Mouse (Mus musculus) kidney, postnatal 0 days (tissue): Measurements from ENCODE around the gene Sept9. TPM values are rescaled to one million over a fixed set of nuclear protein-coding genes. Genes with fewer than 3 reads are reported as not detected.

ENCODE experiments used
- ATAC-seq: fragments of 200-750 bp; cut with Nextera tagmentation; replicated peaks from 2 replicates; pipeline ENCODE4 v1.8.0; 2017; ENCODE audit warnings: low read depth, moderate number of reproducible peaks, moderate TSS enrichment, moderate library complexity; ENCODE audit not compliant: low FRiP score
- DNase-seq: peaks from one replicate; pipeline ENCODE4 v3.0.0-alpha.2; 2016; ENCODE audit warnings: low spot score
- H3K27ac ChIP-seq: fragments of 300-500 bp; sonication (generic); 2 replicates; pipeline ENCODE4 v1.5.1; 2014; ENCODE audit warnings: mild to moderate bottlenecking
- H3K27me3 ChIP-seq: fragments of 300-500 bp; sonication (generic); 2 replicates; pipeline ENCODE4 v1.6.1; 2014; ENCODE audit warnings: low read length, mixed read lengths; ENCODE audit not compliant: insufficient read depth
- H3K36me3 ChIP-seq: fragments of 300-500 bp; sonication (generic); 2 replicates; pipeline ENCODE4 v1.6.1; 2014; ENCODE audit warnings: low read length, mixed read lengths; ENCODE audit not compliant: insufficient read depth
- H3K4me1 ChIP-seq: fragments of 300-500 bp; sonication (generic); replicated peaks from 2 replicates; pipeline ENCODE4 v1.6.1; 2014; ENCODE audit warnings: antibody characterized with exemption, low read length, mixed read lengths; ENCODE audit not compliant: insufficient read depth
- H3K4me2 ChIP-seq: fragments of 300-500 bp; sonication (generic); 2 replicates; pipeline ENCODE4 v1.6.1; 2014; ENCODE audit warnings: mild to moderate bottlenecking, low read length, moderate library complexity, mixed read lengths
- H3K4me3 ChIP-seq: fragments of 300-500 bp; sonication (generic); replicated peaks from 2 replicates; pipeline ENCODE4 v1.5.1; 2014; ENCODE audit warnings: low read depth, low read length
- H3K9ac ChIP-seq: fragments of 300-500 bp; sonication (generic); 2 replicates; pipeline ENCODE4 v1.6.1; 2014; ENCODE audit warnings: low read depth, low read length
- H3K9me3 ChIP-seq: fragments of 300-500 bp; sonication (generic); replicated peaks from 2 replicates; pipeline ENCODE4 v1.6.1; 2016; ENCODE audit warnings: low read length, inconsistent platforms, mixed read lengths
- CTCF ChIP-seq: IDR thresholded peaks from 2 replicates; pipeline ENCODE4 v1.5.1; 2016; ENCODE audit warnings: antibody characterized with exemption, low read depth, mild to moderate bottlenecking, moderate library complexity
- WGBS: fragments of 180-500 bp; shearing (Covaris S2); extraction: QIAGEN DNeasy Blood & Tissue Kit; methylation state at CpG from one replicate; pipeline ENCODE4 v1.1.7; 2014; 5-methylcytosine and 5-hydroxymethylcytosine counted together
- polyA plus RNA-seq: library from polyadenylated mRNA; unstranded; fragments of >200 nt; fragmentation: Nextera tagmentation; extraction: Ambion mirVana; gene quantifications from 2 replicates; pipeline ENCODE4 v1.2.1, GENCODE M21; 2015

The Sept9 gene
- polyA plus RNA-seq, 1 experiment from 2014 or later = 71.2 TPM

DNA sequence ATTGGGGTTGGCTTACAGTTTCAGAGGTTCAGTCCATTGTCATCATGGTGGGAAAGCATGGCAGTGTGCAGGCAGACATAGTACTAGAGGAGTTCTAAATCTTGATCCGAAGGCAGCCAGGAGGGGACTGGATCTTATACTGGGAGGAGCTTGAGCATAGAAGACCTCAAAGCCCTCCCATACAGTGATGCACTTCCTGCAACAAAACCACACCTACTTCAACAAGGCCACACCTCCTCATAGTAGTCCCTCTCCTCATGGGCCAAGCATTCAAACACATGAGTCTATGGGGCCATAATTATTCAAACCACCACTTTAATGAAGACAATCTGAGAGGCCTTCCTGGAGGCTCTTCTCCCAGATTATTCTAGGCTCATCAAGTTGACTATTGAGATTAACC lies 57.8 kb downstream of the Sept9 start:
- H3K36me3 ChIP-seq = no peaks in the 10 kb centered on the region
- no peak for TF ChIP-seq CTCF
- H3K9ac ChIP-seq = no peak overlapping the region
- no peak for DNase-seq
- H3K4me3 ChIP-seq = no peak overlapping the region
- H3K27ac ChIP-seq = no peak overlapping the region
- no peaks in the 10 kb centered on the region for H3K27me3 ChIP-seq
- no peak overlapping the region for H3K4me2 ChIP-seq
- H3K9me3 ChIP-seq = no peaks in the 10 kb centered on the region
- WGBS = 90% methylated on average over 1 of the region's 1 CpGs
- no peak for ATAC-seq
- H3K4me1 ChIP-seq = peaks cover 20% of the 10 kb centered on the region; the same call in 1 of the 2 replicates

DNA sequence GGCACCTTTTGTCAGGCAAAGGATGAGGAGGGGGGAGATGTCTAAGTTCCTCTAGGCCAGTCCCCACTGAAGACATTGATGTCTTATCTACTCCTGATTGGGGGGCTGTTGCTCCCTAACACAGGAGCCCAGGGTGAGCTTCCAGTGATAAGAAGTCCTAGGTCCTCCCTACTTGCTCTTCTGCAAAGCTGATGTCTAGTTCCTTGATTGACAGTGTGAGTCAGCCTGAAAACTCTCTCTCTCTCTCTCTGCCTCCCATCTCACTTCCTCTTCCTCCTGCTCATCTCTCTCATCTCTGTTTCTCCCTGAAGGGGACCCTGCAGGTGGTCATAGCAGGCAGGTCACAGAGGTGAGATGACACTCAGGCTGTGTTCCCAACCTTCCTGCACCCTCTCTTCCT lies 58.4 kb downstream of the Sept9 start:
- Histone ChIP-seq H3K36me3 (no peaks in the 10 kb centered on the region), H3K9ac (no peak overlapping the region), H3K4me3 (no peak overlapping the region), H3K4me2 (no peak overlapping the region), H3K27me3 (no peaks in the 10 kb centered on the region), H3K4me1 (peaks cover 20% of the 10 kb centered on the region; the same call in 1 of the 2 replicates), H3K9me3 (no peaks in the 10 kb centered on the region), H3K27ac (no peak overlapping the region)
- TF ChIP-seq CTCF = no peak
- DNase-seq (no peak), ATAC-seq (no peak)

DNA sequence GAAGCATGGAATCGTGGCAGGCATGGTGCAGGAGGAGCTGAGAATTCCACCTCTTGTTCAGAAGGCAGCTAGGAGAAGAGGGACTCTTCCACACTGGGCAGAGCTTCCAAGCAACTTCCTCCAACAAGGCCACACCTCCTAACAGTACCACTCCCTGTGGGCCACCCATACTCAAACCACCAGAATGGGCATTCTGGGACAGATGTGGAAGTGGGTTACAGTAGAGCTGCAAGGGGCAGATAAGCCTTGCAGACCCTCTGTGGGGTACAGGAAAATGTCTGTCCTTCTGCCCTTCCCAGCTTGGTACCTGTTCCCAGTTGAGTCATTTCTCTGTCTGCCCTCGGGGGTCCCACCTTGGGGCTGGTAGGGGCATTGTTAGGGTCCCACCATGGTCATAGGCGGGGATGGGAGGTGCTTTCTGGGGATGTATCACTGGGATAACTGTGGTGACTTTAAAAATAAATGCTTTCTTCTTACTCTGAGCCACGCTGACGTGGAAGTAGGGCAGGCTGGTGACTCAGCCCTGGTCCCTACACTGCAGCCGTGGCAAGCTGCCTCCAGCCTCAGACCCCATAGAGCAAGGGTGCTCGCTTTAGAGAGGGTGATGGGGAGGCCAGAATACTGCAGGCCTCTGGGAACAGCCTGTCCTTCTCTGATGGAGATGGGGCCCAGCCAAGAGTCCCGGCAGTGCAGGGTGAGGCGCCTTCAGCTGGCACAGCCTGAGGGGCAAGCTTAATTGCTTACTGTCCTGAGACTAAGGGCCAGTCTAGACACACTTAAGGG lies 59.9 kb downstream of the Sept9 start:
- no peak for ATAC-seq
- no peak overlapping the region for H3K4me3 ChIP-seq

DNA sequence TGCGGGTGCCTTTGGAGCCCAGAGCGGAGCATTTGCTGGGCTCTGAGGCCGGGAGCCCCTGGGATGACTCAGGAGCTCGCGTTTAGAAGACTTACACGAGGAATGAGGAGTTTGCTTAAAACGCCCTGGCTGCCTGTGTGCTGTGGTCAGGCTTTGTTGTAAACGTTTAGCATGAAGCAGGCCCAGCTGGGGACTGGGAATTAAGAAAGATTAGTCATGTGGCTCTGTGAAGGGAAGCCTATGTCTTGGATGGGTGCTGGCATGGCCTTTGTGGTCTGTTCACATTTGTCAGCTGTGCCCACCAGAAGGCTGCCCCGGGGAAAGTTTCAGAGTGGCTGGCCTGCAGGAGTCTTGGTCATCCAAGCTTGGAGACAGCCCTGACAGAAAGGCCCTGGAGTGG lies 61.2 kb downstream of the Sept9 start:
- Histone ChIP-seq H3K9ac (no peak overlapping the region), H3K9me3 (no peaks in the 10 kb centered on the region), H3K4me2 (no peak overlapping the region), H3K27ac (no peak overlapping the region), H3K4me1 (peaks cover 31% of the 10 kb centered on the region; the same call in 1 of the 2 replicates), H3K27me3 (no peaks in the 10 kb centered on the region), H3K36me3 (no peaks in the 10 kb centered on the region), H3K4me3 (no peak overlapping the region)
- no peak for DNase-seq
- TF ChIP-seq CTCF = no peak
- 64% methylated on average over 9 of the region's 9 CpGs for WGBS
- ATAC-seq = no peak

More for the DNA sequence above, 59.9 kb downstream of the Sept9 start:
- peaks cover 25% of the 10 kb centered on the region; the same call in 1 of the 2 replicates for H3K4me1 ChIP-seq
- no peaks in the 10 kb centered on the region for H3K9me3 ChIP-seq
- H3K27me3 ChIP-seq = no peaks in the 10 kb centered on the region
- 85% methylated on average over 9 of the region's 9 CpGs for WGBS
- H3K9ac ChIP-seq = no peak overlapping the region
- no peaks in the 10 kb centered on the region for H3K36me3 ChIP-seq
- no peak overlapping the region for H3K4me2 ChIP-seq
- no peak for TF ChIP-seq CTCF
- no peak overlapping the region for H3K27ac ChIP-seq
- no peak for DNase-seq

DNA sequence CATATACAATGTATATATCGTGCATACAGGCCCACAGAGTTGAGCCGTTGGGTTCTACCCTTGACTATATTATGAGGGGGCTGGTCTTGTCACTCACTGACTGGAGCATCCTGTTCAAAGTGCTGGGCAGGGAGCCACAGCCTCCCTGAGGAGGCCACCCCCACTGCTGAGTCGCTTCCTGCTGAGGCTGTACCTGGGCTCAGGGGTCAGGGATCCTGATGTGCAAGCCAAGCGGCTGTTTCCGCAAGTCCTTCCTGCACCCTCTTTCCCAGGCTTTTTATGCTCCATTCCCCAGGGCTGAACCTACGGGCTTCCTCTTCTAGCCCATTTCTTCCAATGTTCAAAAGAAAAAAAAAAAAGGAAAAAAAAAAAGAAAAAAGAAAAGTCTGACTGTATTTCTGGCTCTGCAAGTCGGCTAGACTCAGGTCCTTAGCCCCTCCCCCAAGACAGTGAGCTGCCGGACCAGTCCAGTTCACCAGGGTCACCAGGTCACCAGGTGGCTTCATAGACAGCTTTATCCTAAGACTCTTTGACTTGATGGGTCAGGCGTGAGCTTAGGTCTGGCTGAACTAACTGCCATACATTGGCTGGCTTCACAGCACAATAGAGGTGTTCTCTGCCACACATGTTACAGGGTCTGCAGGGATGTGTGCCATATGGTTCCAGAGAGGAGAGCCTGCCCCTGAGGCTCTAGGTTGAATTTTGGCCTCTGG lies 63.8 kb downstream of the Sept9 start:
- TF ChIP-seq CTCF = no peak
- no peak for ATAC-seq
- 44% methylated on average over 9 of the region's 9 CpGs for WGBS
- Histone ChIP-seq H3K4me2 (no peak overlapping the region), H3K27me3 (no peaks in the 10 kb centered on the region), H3K4me1 (peaks cover 36% of the 10 kb centered on the region), H3K4me3 (no peak overlapping the region), H3K9me3 (no peaks in the 10 kb centered on the region), H3K9ac (no peak overlapping the region), H3K36me3 (no peaks in the 10 kb centered on the region), H3K27ac (peak overlapping the region; percentile 72)
- DNase-seq = peak; percentile 67

DNA sequence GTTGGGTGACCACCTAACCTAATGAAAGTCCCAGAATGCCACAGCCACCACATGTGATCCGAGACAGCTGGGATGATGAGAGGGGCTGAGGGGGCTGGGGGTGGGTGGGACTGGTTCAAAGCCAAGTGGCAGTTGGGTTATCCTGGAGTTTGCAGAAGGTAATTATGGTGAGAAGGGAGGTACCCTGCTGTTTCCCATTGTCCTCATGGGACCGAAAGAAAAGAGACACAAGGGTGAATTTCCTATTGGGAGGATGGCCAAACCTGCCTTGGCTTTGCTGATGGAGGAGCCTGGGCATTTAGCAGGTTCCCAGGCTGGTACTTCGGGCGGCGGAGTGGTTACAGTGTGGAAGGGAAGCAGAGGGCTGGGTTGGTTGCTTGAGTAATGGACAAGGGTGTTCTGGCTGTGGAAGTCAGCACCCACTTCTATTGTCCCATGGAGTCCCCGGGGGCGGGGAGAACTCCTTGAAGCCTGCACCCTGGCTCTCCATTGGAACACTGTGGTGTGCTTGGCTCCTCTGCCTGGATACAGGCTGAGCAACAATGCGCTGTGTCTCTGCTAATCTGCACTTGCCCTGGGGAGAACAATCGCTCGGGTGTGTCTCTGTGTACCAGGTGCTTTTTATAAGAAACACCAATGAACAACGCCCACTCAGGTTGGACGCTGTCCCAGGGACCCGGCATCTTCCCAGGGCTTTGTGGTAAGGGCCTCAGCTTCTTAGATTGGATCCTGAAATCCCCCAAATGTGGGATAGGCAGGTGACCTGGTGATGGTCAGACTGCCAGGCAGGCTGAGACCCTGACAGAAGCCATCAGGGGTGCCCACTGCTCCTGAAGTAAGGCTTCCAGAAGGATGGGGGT lies 64.9 kb downstream of the Sept9 start:
- WGBS = 65% methylated on average over 13 of the region's 13 CpGs
- ATAC-seq (no peak), DNase-seq (no peak)
- peak overlapping the region; percentile 93 for H3K4me2 ChIP-seq
- H3K9ac ChIP-seq = no peak overlapping the region
- H3K27ac ChIP-seq = peak overlapping the region; percentile 86
- peaks cover 45% of the 10 kb centered on the region for H3K4me1 ChIP-seq
- no peak overlapping the region for H3K4me3 ChIP-seq
- TF ChIP-seq CTCF = no peak
- no peaks in the 10 kb centered on the region for H3K9me3 ChIP-seq
- H3K27me3 ChIP-seq = no peaks in the 10 kb centered on the region
- H3K36me3 ChIP-seq = no peaks in the 10 kb centered on the region
